Mouse (Mus musculus): ENCODE measurements around the gene Ptpn14.

The Ptpn14 gene

GRCm38 (mm10) chr1:189882886-189883285, 154.8 kb downstream of the Ptpn14 start:
- POLR2A ChIA-PET, result interaction anchor here in 3 of 4 experiments (0.6 to 1.7 kb wide), 9 partner anchors 7 to 1097 kb away, joined by 3 to 11 read pairs (median 3); partner anchors contain the start of genes Ptpn14 (in 1 of the 3) and Smyd2 (in 1 of the 3)
- CTCF ChIA-PET, result interaction anchor here (0.5 to 6.7 kb wide), 37 partner anchors 9 to 1486 kb away, joined by 3 to 74 read pairs (median 5); partner anchors contain the start of genes Cenpf (in 1 of the 4) and Ptpn14 (in 1 of the 4)

GRCm38 (mm10) chr1:189883531-189884170, 155.6 kb downstream of the Ptpn14 start:
- POLR2A ChIA-PET, result interaction anchor here in 3 of 4 experiments (0.5 to 1.7 kb wide), 33 partner anchors 8 to 1010 kb away, joined by 3 to 11 read pairs (median 3); partner anchors contain the start of genes Ptpn14 (in 1 of the 3) and Smyd2 (in 1 of the 3)
- CTCF ChIA-PET, result interaction anchor here (0.5 to 6.7 kb wide), 79 partner anchors 9 to 1486 kb away, joined by 3 to 74 read pairs (median 4); partner anchors contain the start of genes Ptpn14 (in 2 of the 4), Smyd2 (in 2 of the 4) and Cenpf (in 1 of the 4)

- ChIA-PET CTCF (interaction anchor here in 3 of 4 experiments (0.8 to 6.7 kb wide), 9 partner anchors 11 to 182 kb away, joined by 3 to 74 read pairs (median 13); no protein-coding TSS in a partner anchor), POLR2A (interaction anchor here in 2 of 4 experiments (0.7 to 1.7 kb wide), 3 partner anchors 9 to 36 kb away, joined by 3 to 6 read pairs (median 3); no protein-coding TSS in a partner anchor)
These were observed 156.9 kb downstream of the Ptpn14 start for GRCm38 (mm10) chr1:189884951-189885350.

GRCm38 (mm10) chr1:189885975-189886374, 157.9 kb downstream of the Ptpn14 start:
- CTCF ChIA-PET, result interaction anchor here in 3 of 4 experiments (0.5 to 4.3 kb wide), 6 partner anchors 16 to 50 kb away, joined by 3 to 25 read pairs (median 4); no protein-coding TSS in a partner anchor
- POLR2A ChIA-PET, result interaction anchor here in 2 of 4 experiments (1.0 to 1.6 kb wide), 3 partner anchors 10 to 47 kb away, joined by 3 to 5 read pairs (median 3); no protein-coding TSS in a partner anchor

- ChIA-PET POLR2A (interaction anchor here (0.6 to 1.8 kb wide), 9 partner anchors 11 to 1509 kb away, joined by 3 to 9 read pairs (median 5); no protein-coding TSS in a partner anchor), CTCF (interaction anchor here (0.6 to 4.3 kb wide), 26 partner anchors 14 to 1401 kb away, joined by 3 to 25 read pairs (median 5); partner anchors contain the start of gene Smyd2 (in 1 of the 4))
These were observed 159.4 kb downstream of the Ptpn14 start for GRCm38 (mm10) chr1:189887518-189887917.

GRCm38 (mm10) chr1:189888749-189889148, 160.7 kb downstream of the Ptpn14 start:
- ChIA-PET CTCF (interaction anchor here (0.7 to 4.3 kb wide), 12 partner anchors 19 to 186 kb away, joined by 3 to 25 read pairs (median 6); no protein-coding TSS in a partner anchor), POLR2A (interaction anchor here (0.6 to 3.6 kb wide), 11 partner anchors 10 to 204 kb away, joined by 3 to 13 read pairs (median 4); no protein-coding TSS in a partner anchor)

GRCm38 (mm10) chr1:189894191-189894590, 166.1 kb downstream of the Ptpn14 start:
- ChIA-PET POLR2A (interaction anchor here in 1 of 4 experiments (0.7 kb wide), 1 partner anchor 181 kb away, joined by 3 read pairs; no protein-coding TSS in a partner anchor), CTCF (interaction anchor here in 1 of 4 experiments (0.5 to 0.6 kb wide), 2 partner anchors 238 to 856 kb away, joined by 3 read pairs; no protein-coding TSS in a partner anchor)

- ChIA-PET POLR2A (interaction anchor here in 1 of 4 experiments (1.2 to 1.5 kb wide), 2 partner anchors 9 to 10 kb away, joined by 4 to 5 read pairs; no protein-coding TSS in a partner anchor), CTCF (interaction anchor here in 1 of 4 experiments (1.0 kb wide), 1 partner anchor 28 kb away, joined by 3 read pairs; no protein-coding TSS in a partner anchor)
These were observed 169.8 kb downstream of the Ptpn14 start for GRCm38 (mm10) chr1:189897861-189898260.

GRCm38 (mm10) chr1:189898708-189899107, 170.6 kb downstream of the Ptpn14 start:
- ChIA-PET CTCF (interaction anchor here in 1 of 4 experiments (0.9 kb wide), 1 partner anchor 29 kb away, joined by 3 read pairs; no protein-coding TSS in a partner anchor), POLR2A (interaction anchor here in 1 of 4 experiments (1.2 to 1.5 kb wide), 2 partner anchors 10 to 29 kb away, joined by 3 to 5 read pairs; no protein-coding TSS in a partner anchor)

- ChIA-PET POLR2A (interaction anchor here in 1 of 4 experiments (0.6 kb wide), 1 partner anchor 37 kb away, joined by 3 read pairs; no protein-coding TSS in a partner anchor), CTCF (interaction anchor here in 2 of 4 experiments (0.6 to 0.9 kb wide), 2 partner anchors 28 to 105 kb away, joined by 3 to 6 read pairs; no protein-coding TSS in a partner anchor)
These were observed 171.5 kb downstream of the Ptpn14 start for GRCm38 (mm10) chr1:189899526-189899925.

- CTCF ChIA-PET, result interaction anchor here in 2 of 4 experiments (0.6 to 1.8 kb wide), 4 partner anchors 15 to 65 kb away, joined by 3 to 4 read pairs (median 3); no protein-coding TSS in a partner anchor
- POLR2A ChIA-PET, result interaction anchor here in 2 of 4 experiments (1.0 to 1.4 kb wide), 2 partner anchors 10 to 34 kb away, joined by 3 to 4 read pairs; no protein-coding TSS in a partner anchor
These were observed 174.3 kb downstream of the Ptpn14 start for GRCm38 (mm10) chr1:189902413-189902812.

- POLR2A ChIA-PET, result interaction anchor here in 2 of 4 experiments (1.0 to 1.4 kb wide), 2 partner anchors 9 to 35 kb away, joined by 3 to 4 read pairs; no protein-coding TSS in a partner anchor
- CTCF ChIA-PET, result interaction anchor here in 2 of 4 experiments (0.6 to 1.8 kb wide), 5 partner anchors 20 to 784 kb away, joined by 3 read pairs; no protein-coding TSS in a partner anchor
These were observed 175.1 kb downstream of the Ptpn14 start for GRCm38 (mm10) chr1:189903169-189903568.

- ChIA-PET CTCF (no interaction called here), POLR2A (interaction anchor here in 2 of 4 experiments (0.9 to 1.9 kb wide), 2 partner anchors 11 to 12 kb away, joined by 3 to 5 read pairs; partner anchors contain the start of gene Smyd2 (in 1 of the 2))
These were observed 182.7 kb downstream of the Ptpn14 start for GRCm38 (mm10) chr1:189910685-189911345.

- CTCF ChIA-PET, result interaction anchor here in 1 of 4 experiments (0.7 to 1.0 kb wide), 3 partner anchors 14 to 173 kb away, joined by 3 to 4 read pairs (median 3); no protein-coding TSS in a partner anchor
- POLR2A ChIA-PET, result interaction anchor here in 2 of 4 experiments (0.8 to 2.2 kb wide), 8 partner anchors 8 to 122 kb away, joined by 3 to 11 read pairs (median 4); partner anchors contain the start of gene Smyd2 (in 1 of the 2)
These were observed 185.2 kb downstream of the Ptpn14 start for GRCm38 (mm10) chr1:189913093-189913760.

GRCm38 (mm10) chr1:189916422-189917125, 188.5 kb downstream of the Ptpn14 start:
- CTCF ChIA-PET, result interaction anchor here in 2 of 4 experiments (0.5 to 1.7 kb wide), 5 partner anchors 8 to 188 kb away, joined by 3 to 7 read pairs (median 4); no protein-coding TSS in a partner anchor

GRCm38 (mm10) chr1:189917126-189917500, 189.0 kb downstream of the Ptpn14 start:
- CTCF ChIA-PET, result interaction anchor here in 2 of 4 experiments (0.5 to 1.4 kb wide), 4 partner anchors 9 to 189 kb away, joined by 3 to 7 read pairs (median 4); no protein-coding TSS in a partner anchor
- POLR2A ChIA-PET, result interaction anchor here in 1 of 4 experiments (1.1 to 2.2 kb wide), 4 partner anchors 9 to 42 kb away, joined by 3 to 9 read pairs (median 6); no protein-coding TSS in a partner anchor

More at GRCm38 (mm10) chr1:189916422-189917125, 188.5 kb downstream of the Ptpn14 start:
- POLR2A ChIA-PET, result interaction anchor here in 1 of 4 experiments (0.6 to 2.2 kb wide), 7 partner anchors 9 to 139 kb away, joined by 3 to 9 read pairs (median 4); no protein-coding TSS in a partner anchor

Measured in embryonic stem cell, embryonic (primary cell).